Mouse (Mus musculus) erythroblast, embryonic 14.5 days (primary cell): ENCODE measurements around the gene Msi2.

Experiments used
- GATA1 ChIP-seq: IDR thresholded peaks from 2 replicates; pipeline ENCODE4 v1.6.1; 2012; ENCODE audit warnings: low read length, inconsistent platforms, mixed read lengths
- TAL1 ChIP-seq: IDR thresholded peaks from 3 replicates; pipeline ENCODE4 v1.6.1; 2012; ENCODE audit warnings: low read length, inconsistent platforms, mixed read lengths

- TF ChIP-seq GATA1 (no peak), TAL1 (no peak)
Observed at GRCm38 (mm10) chr11:88534331-88534929, 183.9 kb downstream of the Msi2 start.
